Mouse (Mus musculus): ENCODE measurements at regions not wholly inside any gene's neighbourhood (a gene's known extent, or its start where the extent isn't known, plus 50 kb on each side); places are given as distances from the start of the nearest gene placed in this dataset.
"Not testable (repeated sequence)": the region's sequence is repeated elsewhere in the genome, so short reads cannot be mapped to it uniquely, and the experiment has no call there.

GRCm38 (mm10) chr16:82661015-82661414, 167.2 kb upstream of the Gm21833 start:
- peak; percentile 98 for ATAC-seq (ENCODE audit: insufficient number of reproducible peaks, low FRiP score, low TSS enrichment)

DNA sequence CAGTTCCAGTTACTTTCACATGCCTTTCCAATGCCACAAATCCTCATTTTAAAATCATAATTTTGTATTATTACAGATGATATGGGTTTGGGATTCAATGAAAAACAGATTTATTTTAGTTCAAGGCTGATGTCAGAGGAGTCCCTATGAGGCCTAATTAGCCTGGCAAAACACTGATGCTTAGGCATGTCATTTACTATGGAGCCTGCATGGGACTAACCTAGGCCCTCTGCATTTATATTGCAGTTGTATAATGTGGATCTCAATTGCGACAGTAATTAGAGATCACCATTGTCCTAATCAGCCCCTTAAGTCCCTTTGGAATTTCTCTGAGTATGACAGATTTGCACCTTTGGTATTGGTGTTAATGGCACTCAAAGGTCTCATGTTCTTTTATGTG, 153.3 kb upstream of the Gm21833 start:
- ATAC-seq (ENCODE audit: insufficient number of reproducible peaks, low FRiP score, low TSS enrichment): no peak

- ATAC-seq (ENCODE audit: insufficient number of reproducible peaks, low FRiP score, low TSS enrichment): not testable (repeated sequence)
These were observed 145.1 kb upstream of the Gm21833 start for GRCm38 (mm10) chr16:82683113-82683512.

- no peak for ATAC-seq (ENCODE audit: insufficient number of reproducible peaks, low FRiP score, low TSS enrichment)
These were observed 127.3 kb upstream of the Gm21833 start for GRCm38 (mm10) chr16:82700922-82701321.

- ATAC-seq (ENCODE audit: insufficient number of reproducible peaks, low FRiP score, low TSS enrichment): peak; percentile 100
These were observed 117.0 kb upstream of the Gm21833 start for GRCm38 (mm10) chr16:82711161-82711560.

- no peak for ATAC-seq (ENCODE audit: insufficient number of reproducible peaks, low FRiP score, low TSS enrichment)
These were observed 94.1 kb upstream of the Gm21833 start for GRCm38 (mm10) chr16:82734117-82734516.

DNA sequence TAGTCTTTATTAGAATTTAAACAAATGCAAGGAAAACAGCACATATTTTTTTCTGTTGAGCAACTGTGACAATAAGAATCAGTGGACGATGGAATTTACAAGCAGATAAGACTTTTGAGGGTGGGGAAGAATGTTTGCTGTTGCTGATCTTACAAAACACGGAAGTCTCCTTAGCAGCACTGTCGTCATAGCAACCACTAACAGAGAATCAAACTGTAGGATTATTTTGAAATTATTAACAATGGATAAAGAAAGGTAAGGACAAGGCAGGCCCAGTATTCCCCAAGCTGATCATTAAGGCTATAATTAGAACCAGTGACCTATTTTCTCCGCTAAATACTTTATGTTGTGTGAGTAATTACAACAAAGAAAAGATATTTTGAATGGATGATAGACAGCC, 69.7 kb upstream of the Gm21833 start:
- ATAC-seq (ENCODE audit: insufficient number of reproducible peaks, low FRiP score, low TSS enrichment): no peak
